Mouse (Mus musculus) heart, embryonic 11.5 days (tissue): ENCODE data around the gene Fkbp14. TPM values are rescaled to one million over a fixed set of nuclear protein-coding genes. Genes with fewer than 3 reads are reported as not detected.
A peak's percentile ranks its signal among the peaks of the same experiment; 100 is the strongest.

Source experiments
- ATAC-seq: fragments of 200-750 bp; cut with Nextera tagmentation; replicated peaks from 2 replicates; pipeline ENCODE4 v1.8.0; 2017; ENCODE audit warnings: moderate library complexity; ENCODE audit not compliant: insufficient number of reproducible peaks, low FRiP score, low TSS enrichment
- H3K27ac ChIP-seq: fragments of 300-500 bp; sonication (generic); 2 replicates; pipeline ENCODE4 v1.5.1; 2014; ENCODE audit warnings: mild to moderate bottlenecking, low read depth, low read length
- H3K27me3 ChIP-seq: fragments of 300-500 bp; sonication (generic); 2 replicates; pipeline ENCODE4 v1.6.1; 2014; ENCODE audit warnings: mild to moderate bottlenecking, low read length, mixed read lengths; ENCODE audit not compliant: control insufficient read depth, insufficient read depth
- H3K36me3 ChIP-seq: fragments of 300-500 bp; sonication (generic); 2 replicates; pipeline ENCODE4 v1.6.1; 2014; ENCODE audit warnings: mild to moderate bottlenecking, low read length, moderate library complexity, mixed read lengths; ENCODE audit not compliant: control insufficient read depth, insufficient read depth
- H3K4me1 ChIP-seq: fragments of 300-500 bp; sonication (generic); 2 replicates; pipeline ENCODE4 v1.6.1; 2014; ENCODE audit warnings: low read length; ENCODE audit not compliant: control insufficient read depth, insufficient read depth
- H3K4me2 ChIP-seq: fragments of 300-500 bp; sonication (generic); 2 replicates; pipeline ENCODE4 v1.6.1; 2014; ENCODE audit warnings: mild to moderate bottlenecking, moderate library complexity
- H3K4me3 ChIP-seq: fragments of 300-500 bp; sonication (generic); 2 replicates; pipeline ENCODE4 v1.5.1; 2014; ENCODE audit warnings: low read depth, low read length
- H3K9ac ChIP-seq: fragments of 300-500 bp; sonication (generic); 2 replicates; pipeline ENCODE4 v1.6.1; 2014; ENCODE audit warnings: mild to moderate bottlenecking, low read depth, low read length, moderate library complexity
- H3K9me3 ChIP-seq: fragments of 300-500 bp; sonication (generic); replicated peaks from 2 replicates; pipeline ENCODE4 v1.6.1; 2016; ENCODE audit warnings: low read length; ENCODE audit not compliant: control insufficient read depth
- WGBS: fragments of 180-500 bp; shearing (Covaris S2); extraction: QIAGEN DNeasy Blood & Tissue Kit; methylation state at CpG from one replicate; pipeline ENCODE4 v1.1.7; 2014; ENCODE audit not compliant: insufficient replicate concordance; 5-methylcytosine and 5-hydroxymethylcytosine counted together
- polyA plus RNA-seq: library from polyadenylated mRNA; unstranded; fragments of >200 nt; fragmentation: Nextera tagmentation; extraction: Ambion mirVana; gene quantifications from 2 replicates; pipeline ENCODE4 v1.2.1, GENCODE M21; 2014

Fkbp14 gene
- polyA plus RNA-seq, 1 experiment from 2014 or later = 23.5 TPM

DNA sequence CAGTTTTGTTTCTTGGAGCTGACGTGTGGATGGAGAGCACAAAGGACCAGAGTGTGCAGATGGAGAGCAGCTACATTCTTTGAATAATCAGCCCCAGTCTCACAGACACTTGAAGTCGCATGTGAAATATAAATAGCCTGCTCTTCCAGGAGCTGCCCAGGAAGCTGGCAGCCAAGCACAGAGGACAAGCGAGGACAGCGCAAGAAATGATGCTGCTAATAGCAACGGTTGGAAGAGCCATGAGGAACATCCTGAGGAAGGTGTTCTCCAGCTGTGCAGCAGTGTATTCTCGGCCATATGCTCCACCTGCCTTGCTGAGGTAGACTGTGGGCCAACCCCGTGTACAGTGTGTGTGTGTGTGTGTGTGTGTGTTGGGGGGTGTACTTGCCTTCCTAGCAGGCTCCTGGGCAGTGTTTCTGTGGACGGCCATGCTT lies 66.0 kb downstream of the Fkbp14 start:
- Histone ChIP-seq H3K9ac (no peak overlapping the region), H3K4me2 (peak overlapping the region; percentile 40), H3K36me3 (no peaks in the 10 kb centered on the region), H3K27ac (peak overlapping the region; percentile 46), H3K9me3 (no peaks in the 10 kb centered on the region), H3K4me1 (peaks cover 14% of the 10 kb centered on the region), H3K27me3 (no peaks in the 10 kb centered on the region), H3K4me3 (no peak overlapping the region)
- 0 out of 2 replicates have a peak, but pooled peaks have one; percentile 67 for ATAC-seq
- 44% methylated on average over 8 of the region's 8 CpGs for WGBS

DNA sequence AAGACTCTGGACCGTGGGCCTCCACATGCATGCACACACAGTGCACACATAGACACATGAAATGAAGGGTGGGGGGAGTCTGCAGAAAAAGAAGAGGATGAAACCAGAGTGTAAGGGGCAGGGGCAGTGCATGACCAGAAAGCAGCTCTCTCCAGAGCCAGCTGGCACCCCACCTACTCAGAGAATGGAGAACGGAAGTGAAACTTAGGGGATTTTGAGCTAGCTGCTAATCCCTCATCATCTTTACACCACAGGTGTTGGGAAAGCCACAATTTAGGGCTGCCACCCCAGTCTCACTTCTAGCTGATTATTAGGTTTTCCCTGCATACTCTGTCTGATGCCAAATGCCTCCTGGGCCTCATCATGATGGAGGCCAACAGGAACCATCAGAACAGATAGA lies 66.9 kb downstream of the Fkbp14 start:
- Histone ChIP-seq H3K27me3 (no peaks in the 10 kb centered on the region), H3K27ac (no peak overlapping the region), H3K4me2 (no peak overlapping the region), H3K4me1 (peaks cover 14% of the 10 kb centered on the region), H3K9me3 (no peaks in the 10 kb centered on the region), H3K36me3 (no peaks in the 10 kb centered on the region), H3K4me3 (no peak overlapping the region), H3K9ac (no peak overlapping the region)
- ATAC-seq = no peak
- whole genome bisulfite sequencing = 81% methylated on average over 2 of the region's 2 CpGs

DNA sequence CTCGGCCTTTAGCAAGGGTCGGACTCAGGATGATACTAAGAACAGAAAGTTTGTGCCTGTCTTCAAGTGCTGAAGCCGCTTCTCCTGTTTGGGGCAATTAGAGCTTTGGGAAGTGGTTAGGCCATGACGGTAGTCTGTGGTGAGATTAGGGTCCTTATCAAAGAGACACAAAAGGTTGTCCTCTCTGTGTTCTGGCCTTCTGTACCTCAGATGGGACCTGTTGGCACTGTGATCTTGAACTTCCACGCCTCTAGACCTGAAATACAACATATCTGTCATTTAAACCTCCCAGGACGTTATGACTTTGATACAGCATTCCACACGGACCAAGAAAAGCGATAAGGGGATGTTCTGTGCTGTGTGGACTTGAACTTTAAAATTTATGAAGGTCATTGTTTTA lies 68.4 kb downstream of the Fkbp14 start:
- no peak for ATAC-seq
- Histone ChIP-seq H3K4me3 (no peak overlapping the region), H3K9me3 (no peaks in the 10 kb centered on the region), H3K4me2 (no peak overlapping the region), H3K36me3 (no peaks in the 10 kb centered on the region), H3K4me1 (peaks cover 14% of the 10 kb centered on the region), H3K27ac (no peak overlapping the region), H3K9ac (no peak overlapping the region), H3K27me3 (no peaks in the 10 kb centered on the region)
- 68% methylated on average over 8 of the region's 8 CpGs for WGBS

Other genes starting within 250 kb of the Fkbp14 start
- gene Wipf3, start 167.7 kb downstream of the Fkbp14 start, polyA plus RNA-seq = 3.5 and 3.8 TPM in 2 replicates
- 15.5 and 17.7 TPM in 2 replicates for gene Scrn1, start 30.8 kb downstream of the Fkbp14 start, polyA plus RNA-seq
- 13.0 and 13.6 TPM in 2 replicates for gene Plekha8, start 2.2 kb downstream of the Fkbp14 start, polyA plus RNA-seq
- gene Mturn, start 84.3 kb upstream of the Fkbp14 start, polyA plus RNA-seq = 3.7 and 4.4 TPM in 2 replicates
- gene Znrf2, start 219.6 kb upstream of the Fkbp14 start, polyA plus RNA-seq = 3.1 and 3.2 TPM in 2 replicates